Mouse (Mus musculus): ENCODE results near the gene Rgs6.

Gene Rgs6

GRCm38 (mm10) chr12:82855333-82856107 lies 267.4 kb downstream of the Rgs6 start:
- Histone ChIP-seq H3K36me3 (ENCODE audit: insufficient read depth, low read length) (no peaks in the 10 kb centered on the region), H3K27me3 (ENCODE audit: insufficient read depth, low read length) (no peaks in the 10 kb centered on the region), H3K4me1 (replicated peaks; ENCODE audit: low read depth, low read length) (no peaks in the 10 kb centered on the region), H3K4me3 (replicated peaks; ENCODE audit: low read length) (no peak overlapping the region), H3K9me3 (ENCODE audit: low read length) (peaks cover 7% of the 10 kb centered on the region; the same call in 1 of the 2 replicates)
- TF ChIP-seq POU5F1 (IDR thresholded peaks at IDR 0.05; ENCODE audit: borderline replicate concordance, low read length), result no peak
- no peak for TF ChIP-seq NANOG (IDR thresholded peaks at IDR 0.05; ENCODE audit: borderline replicate concordance, low read length)
- TF ChIP-seq CTCF (conservative IDR thresholded peaks at IDR 0.05; ENCODE audit: low read length), result no peak

- TF ChIP-seq NANOG (IDR thresholded peaks at IDR 0.05; ENCODE audit: borderline replicate concordance, low read length), result no peak
- TF ChIP-seq CTCF (conservative IDR thresholded peaks at IDR 0.05; ENCODE audit: low read length), result no peak
- TF ChIP-seq POU5F1 (IDR thresholded peaks at IDR 0.05; ENCODE audit: borderline replicate concordance, low read length), result no peak
- H3K4me1 ChIP-seq (replicated peaks; ENCODE audit: low read depth, low read length), result no peaks in the 10 kb centered on the region
- H3K4me3 ChIP-seq (replicated peaks; ENCODE audit: low read length), result no peak overlapping the region
- H3K9me3 ChIP-seq (ENCODE audit: low read length), result no peaks in the 10 kb centered on the region
- H3K36me3 ChIP-seq (ENCODE audit: insufficient read depth, low read length), result no peaks in the 10 kb centered on the region
- no peaks in the 10 kb centered on the region for H3K27me3 ChIP-seq (ENCODE audit: insufficient read depth, low read length)
Observed at GRCm38 (mm10) chr12:82865686-82866085, 277.6 kb downstream of the Rgs6 start.

GRCm38 (mm10) chr12:82880711-82881110 lies 292.6 kb downstream of the Rgs6 start:
- Histone ChIP-seq H3K4me3 (replicated peaks; ENCODE audit: low read length) (no peak overlapping the region), H3K36me3 (ENCODE audit: insufficient read depth, low read length) (no peaks in the 10 kb centered on the region), H3K27me3 (ENCODE audit: insufficient read depth, low read length) (no peaks in the 10 kb centered on the region), H3K4me1 (replicated peaks; ENCODE audit: low read depth, low read length) (no peaks in the 10 kb centered on the region), H3K9me3 (ENCODE audit: low read length) (no peaks in the 10 kb centered on the region)
- TF ChIP-seq POU5F1 (IDR thresholded peaks at IDR 0.05; ENCODE audit: borderline replicate concordance, low read length) (no peak), CTCF (conservative IDR thresholded peaks at IDR 0.05; ENCODE audit: low read length) (no peak), NANOG (IDR thresholded peaks at IDR 0.05; ENCODE audit: borderline replicate concordance, low read length) (no peak)

GRCm38 (mm10) chr12:82883079-82883478 lies 295.0 kb downstream of the Rgs6 start:
- H3K4me1 ChIP-seq (replicated peaks; ENCODE audit: low read depth, low read length), result no peaks in the 10 kb centered on the region
- H3K36me3 ChIP-seq (ENCODE audit: insufficient read depth, low read length), result no peaks in the 10 kb centered on the region
- no peak overlapping the region for H3K4me3 ChIP-seq (replicated peaks; ENCODE audit: low read length)
- no peaks in the 10 kb centered on the region for H3K27me3 ChIP-seq (ENCODE audit: insufficient read depth, low read length)
- TF ChIP-seq NANOG (IDR thresholded peaks at IDR 0.05; ENCODE audit: borderline replicate concordance, low read length) (no peak), POU5F1 (IDR thresholded peaks at IDR 0.05; ENCODE audit: borderline replicate concordance, low read length) (no peak), CTCF (conservative IDR thresholded peaks at IDR 0.05; ENCODE audit: low read length) (no peak)
- H3K9me3 ChIP-seq (ENCODE audit: low read length), result no peaks in the 10 kb centered on the region

GRCm38 (mm10) chr12:82894971-82895838 lies 307.1 kb downstream of the Rgs6 start:
- Histone ChIP-seq H3K36me3 (ENCODE audit: insufficient read depth, low read length) (no peaks in the 10 kb centered on the region), H3K27me3 (ENCODE audit: insufficient read depth, low read length) (no peaks in the 10 kb centered on the region), H3K4me1 (replicated peaks; ENCODE audit: low read depth, low read length) (no peaks in the 10 kb centered on the region), H3K4me3 (replicated peaks; ENCODE audit: low read length) (no peak overlapping the region), H3K9me3 (ENCODE audit: low read length) (no peaks in the 10 kb centered on the region)
- TF ChIP-seq NANOG (IDR thresholded peaks at IDR 0.05; ENCODE audit: borderline replicate concordance, low read length) (no peak), POU5F1 (IDR thresholded peaks at IDR 0.05; ENCODE audit: borderline replicate concordance, low read length) (no peak), CTCF (conservative IDR thresholded peaks at IDR 0.05; ENCODE audit: low read length) (no peak)

- Histone ChIP-seq H3K36me3 (ENCODE audit: insufficient read depth, low read length) (no peaks in the 10 kb centered on the region), H3K4me1 (replicated peaks; ENCODE audit: low read depth, low read length) (no peaks in the 10 kb centered on the region), H3K9me3 (ENCODE audit: low read length) (peaks cover 8% of the 10 kb centered on the region; the same call in 1 of the 2 replicates), H3K27me3 (ENCODE audit: insufficient read depth, low read length) (no peaks in the 10 kb centered on the region), H3K4me3 (replicated peaks; ENCODE audit: low read length) (no peak overlapping the region)
- TF ChIP-seq CTCF (conservative IDR thresholded peaks at IDR 0.05; ENCODE audit: low read length) (no peak), NANOG (IDR thresholded peaks at IDR 0.05; ENCODE audit: borderline replicate concordance, low read length) (no peak), POU5F1 (IDR thresholded peaks at IDR 0.05; ENCODE audit: borderline replicate concordance, low read length) (no peak)
Observed at GRCm38 (mm10) chr12:82905773-82906172, 317.7 kb downstream of the Rgs6 start.

GRCm38 (mm10) chr12:82910846-82911245 lies 322.8 kb downstream of the Rgs6 start:
- Histone ChIP-seq H3K9me3 (ENCODE audit: low read length) (no peaks in the 10 kb centered on the region), H3K27me3 (ENCODE audit: insufficient read depth, low read length) (no peaks in the 10 kb centered on the region), H3K4me1 (replicated peaks; ENCODE audit: low read depth, low read length) (no peaks in the 10 kb centered on the region), H3K4me3 (replicated peaks; ENCODE audit: low read length) (no peak overlapping the region), H3K36me3 (ENCODE audit: insufficient read depth, low read length) (no peaks in the 10 kb centered on the region)
- TF ChIP-seq CTCF (conservative IDR thresholded peaks at IDR 0.05; ENCODE audit: low read length) (no peak), POU5F1 (IDR thresholded peaks at IDR 0.05; ENCODE audit: borderline replicate concordance, low read length) (no peak), NANOG (IDR thresholded peaks at IDR 0.05; ENCODE audit: borderline replicate concordance, low read length) (no peak)

GRCm38 (mm10) chr12:82914127-82914526 lies 326.0 kb downstream of the Rgs6 start:
- no peak overlapping the region for H3K4me3 ChIP-seq (replicated peaks; ENCODE audit: low read length)
- no peaks in the 10 kb centered on the region for H3K4me1 ChIP-seq (replicated peaks; ENCODE audit: low read depth, low read length)
- H3K36me3 ChIP-seq (ENCODE audit: insufficient read depth, low read length), result no peaks in the 10 kb centered on the region
- TF ChIP-seq POU5F1 (IDR thresholded peaks at IDR 0.05; ENCODE audit: borderline replicate concordance, low read length), result no peak
- TF ChIP-seq CTCF (conservative IDR thresholded peaks at IDR 0.05; ENCODE audit: low read length), result no peak
- H3K9me3 ChIP-seq (ENCODE audit: low read length), result no peaks in the 10 kb centered on the region
- no peaks in the 10 kb centered on the region for H3K27me3 ChIP-seq (ENCODE audit: insufficient read depth, low read length)

Measured in E14TG2a.4 (cell line).